Mouse (Mus musculus): Measurements from ENCODE around the gene Ddx43.

The Ddx43 gene

GRCm38 (mm10) chr9:78447973-78448873 is 52.6 kb downstream of the Ddx43 start, which contains the start of the genes Mto1 and Gm17324:
TSS of gene Mto1 (plus strand) at chr9:78448208.
TSS of gene Gm17324 (minus strand) at chr9:78448786.
- DNase-seq = peak; percentile 89

- no peak for DNase-seq
Measured at GRCm38 (mm10) chr9:78450404-78450803, 54.8 kb downstream of the Ddx43 start.

- DNase-seq = no peak
Measured at GRCm38 (mm10) chr9:78451382-78451781, 55.8 kb downstream of the Ddx43 start.

GRCm38 (mm10) chr9:78457026-78457425 is 61.4 kb downstream of the Ddx43 start:
- DNase-seq = no peak

GRCm38 (mm10) chr9:78463337-78463736 is 67.8 kb downstream of the Ddx43 start:
- DNase-seq = no peak

- no peak for DNase-seq
Measured at GRCm38 (mm10) chr9:78465725-78466124, 70.1 kb downstream of the Ddx43 start.
